ENCODE assay signal across 29 mouse cellular contexts in the genomic region with DNA sequence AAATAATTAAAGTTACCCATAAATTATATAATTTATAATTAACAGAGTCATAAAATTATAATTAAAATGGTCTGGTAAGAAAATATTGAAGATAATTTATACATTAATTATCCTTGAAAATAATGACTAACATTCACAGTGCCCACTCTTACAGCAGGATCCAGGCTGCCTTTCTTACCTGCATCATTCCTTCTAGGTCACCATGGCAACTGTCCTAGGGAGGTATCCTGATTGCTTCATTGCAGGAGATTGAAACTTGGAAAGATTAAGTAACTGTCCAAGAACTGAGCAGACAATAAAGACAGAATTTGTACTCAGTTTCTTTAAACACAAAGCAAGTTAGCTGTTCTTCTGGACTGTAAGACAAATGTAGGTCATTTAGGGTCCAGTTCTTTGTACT.
DNase-seq lines count a peak whose midpoint lies in the region; ATAC-seq and TF ChIP-seq lines count a peak whose summit lies in the region.
"Had no signal": no experiment of that assay in that cellular context is flagged by ENCODE, and none has a peak within 500 bp of the region (broad histone marks: within the 10 kb centered on the region; RNA-seq: fewer than 3 reads in every experiment).

No protein-coding gene starts in this region.

- H3K27me3 ChIP-seq in midbrain, embryonic 14.5 days (ENCODE audit: control insufficient read depth, insufficient read depth, low read length): no peaks in the 10 kb centered on the region
- H3K27me3 ChIP-seq in midbrain, embryonic 11.5 days (ENCODE audit: control insufficient read depth, insufficient read depth, low read length): no peaks in the 10 kb centered on the region
- no peaks in the 10 kb centered on the region for H3K27me3 ChIP-seq in midbrain, postnatal 0 days (ENCODE audit: insufficient read depth, low read length)
- H3K27me3 ChIP-seq: CH12.LX; embryonic facial prominence, embryonic 12.5 days; embryonic facial prominence, embryonic 15.5 days; forebrain, embryonic 12.5 days; heart, embryonic 12.5 days; heart, embryonic 15.5 days; hindbrain, embryonic 12.5 days; Patski had no signal

- ATAC-seq in midbrain, embryonic 14.5 days (ENCODE audit: low FRiP score, low TSS enrichment): no peak
- no peak for ATAC-seq in midbrain, embryonic 11.5 days (ENCODE audit: low FRiP score)
- ATAC-seq in midbrain, postnatal 0 days (ENCODE audit: low FRiP score): no peak
- ATAC-seq in megakaryocyte, adult 5-6 weeks (ENCODE audit: poor library complexity, severe bottlenecking): no peak
- ATAC-seq: forebrain, embryonic 16.5 days; Patski had no signal

- intact Hi-C loops in heart, postnatal 10 days (cut with DNase I): no loop called here

- no peak for TF ChIP-seq CTCF in brain, embryonic 14.5 days (IDR thresholded peaks at IDR 0.05; ENCODE audit: borderline replicate concordance, extremely low read depth, insufficient read depth, insufficient read length)
- TF ChIP-seq CTCF in midbrain, postnatal 0 days (IDR thresholded peaks at IDR 0.05): no peak

- no peaks in the 10 kb centered on the region for H3K4me1 ChIP-seq in midbrain, embryonic 14.5 days (ENCODE audit: control insufficient read depth, insufficient read depth, low read length)
- H3K4me1 ChIP-seq in midbrain, embryonic 11.5 days (ENCODE audit: control insufficient read depth, insufficient read depth, low read length): no peaks in the 10 kb centered on the region
- H3K4me1 ChIP-seq in midbrain, postnatal 0 days (ENCODE audit: insufficient read depth, low read length): no peaks in the 10 kb centered on the region
- H3K4me1 ChIP-seq: embryonic facial prominence, embryonic 12.5 days; embryonic facial prominence, embryonic 15.5 days; forebrain, embryonic 12.5 days; heart, embryonic 12.5 days; heart, embryonic 15.5 days; hindbrain, embryonic 12.5 days had no signal

- H3K27ac ChIP-seq in midbrain, embryonic 14.5 days (replicated peaks; ENCODE audit: low read depth, low read length): no peak overlapping the region
- H3K27ac ChIP-seq in midbrain, embryonic 11.5 days (ENCODE audit: low read depth, low read length): no peak overlapping the region
- no peak overlapping the region for H3K27ac ChIP-seq in midbrain, postnatal 0 days (ENCODE audit: low read depth, low read length)
- H3K27ac ChIP-seq: embryonic facial prominence, embryonic 12.5 days; embryonic facial prominence, embryonic 15.5 days; forebrain, embryonic 12.5 days; heart, embryonic 15.5 days; hindbrain, embryonic 12.5 days had no signal

- no peak overlapping the region for H3K9ac ChIP-seq in midbrain, embryonic 14.5 days (replicated peaks; ENCODE audit: low read length)
- H3K9ac ChIP-seq in midbrain, embryonic 11.5 days (ENCODE audit: low read length): no peak overlapping the region
- no peak overlapping the region for H3K9ac ChIP-seq in midbrain, postnatal 0 days (replicated peaks; ENCODE audit: low read length, poor library complexity, severe bottlenecking)
- H3K9ac ChIP-seq: embryonic facial prominence, embryonic 12.5 days; embryonic facial prominence, embryonic 15.5 days; forebrain, embryonic 12.5 days; heart, embryonic 12.5 days; heart, embryonic 15.5 days; hindbrain, embryonic 12.5 days had no signal

- H3K36me3 ChIP-seq in midbrain, embryonic 14.5 days (ENCODE audit: control insufficient read depth, insufficient read depth, low read length): no peaks in the 10 kb centered on the region
- no peaks in the 10 kb centered on the region for H3K36me3 ChIP-seq in midbrain, embryonic 11.5 days (ENCODE audit: control insufficient read depth, insufficient read depth, low read length)
- H3K36me3 ChIP-seq in midbrain, postnatal 0 days (ENCODE audit: insufficient read depth, low read length): no peaks in the 10 kb centered on the region
- H3K36me3 ChIP-seq: embryonic facial prominence, embryonic 12.5 days; embryonic facial prominence, embryonic 15.5 days; forebrain, embryonic 12.5 days; G1E; heart, embryonic 12.5 days; heart, embryonic 15.5 days; hindbrain, embryonic 12.5 days had no signal

- H3K4me3 ChIP-seq in midbrain, embryonic 14.5 days (replicated peaks; ENCODE audit: low read depth, low read length): no peak overlapping the region
- no peak overlapping the region for H3K4me3 ChIP-seq in midbrain, embryonic 11.5 days (ENCODE audit: low read depth, low read length)
- H3K4me3 ChIP-seq in midbrain, postnatal 0 days (ENCODE audit: low read depth, low read length): no peak overlapping the region
- H3K4me3 ChIP-seq: embryonic facial prominence, embryonic 12.5 days; embryonic facial prominence, embryonic 15.5 days; forebrain, embryonic 12.5 days; heart, embryonic 12.5 days; heart, embryonic 15.5 days; hindbrain, embryonic 12.5 days had no signal

- DNase-seq in heart, adult 11 months: peak; percentile 14
- DNase-seq in heart, postnatal 10 days: no peak
- peak; percentile 66 for DNase-seq in midbrain, embryonic 14.5 days
- DNase-seq in midbrain, embryonic 11.5 days (ENCODE audit: low spot score, missing footprints): no peak
- peak; percentile 48 for DNase-seq in brain, embryonic 14.5 days (ENCODE audit: low read depth)
- peak; percentile 41 for DNase-seq in midbrain, postnatal 0 days (ENCODE audit: low spot score)
- DNase-seq: adrenal gland, postnatal 10 days; adrenal gland, postnatal 36 days; B cell, adult 2 months; cerebellum, adult 11 months; cerebellum, adult 2 months; cerebellum, adult 9-11 months; cerebellum, postnatal 25 days; gastrocnemius, postnatal 10 days; gastrocnemius, postnatal 36 days; heart, adult 18-20 months; heart, postnatal 14 days; heart, postnatal 4 days had no signal

- no peak overlapping the region for H3K4me2 ChIP-seq in midbrain, embryonic 14.5 days (ENCODE audit: low read length)
- no peak overlapping the region for H3K4me2 ChIP-seq in midbrain, embryonic 11.5 days
- H3K4me2 ChIP-seq in midbrain, postnatal 0 days (ENCODE audit: low read depth, low read length, poor library complexity, severe bottlenecking): no peak overlapping the region
- H3K4me2 ChIP-seq: embryonic facial prominence, embryonic 12.5 days; embryonic facial prominence, embryonic 15.5 days; forebrain, embryonic 12.5 days; heart, embryonic 12.5 days; heart, embryonic 15.5 days; hindbrain, embryonic 12.5 days had no signal

- TF ChIP-seq POLR2A in brain, embryonic 14.5 days (IDR thresholded peaks at IDR 0.05; ENCODE audit: borderline replicate concordance, extremely low read depth, insufficient read depth, insufficient read length, poor library complexity, severe bottlenecking): no peak

- no peaks in the 10 kb centered on the region for H3K9me3 ChIP-seq in midbrain, embryonic 14.5 days (ENCODE audit: control insufficient read depth, low read length)
- H3K9me3 ChIP-seq in midbrain, embryonic 11.5 days (ENCODE audit: control insufficient read depth, low read length): no peaks in the 10 kb centered on the region
- H3K9me3 ChIP-seq in midbrain, postnatal 0 days (ENCODE audit: low read length): no peaks in the 10 kb centered on the region
- H3K9me3 ChIP-seq: embryonic facial prominence, embryonic 12.5 days; embryonic facial prominence, embryonic 15.5 days; forebrain, embryonic 12.5 days; heart, embryonic 12.5 days; heart, embryonic 15.5 days; hindbrain, embryonic 12.5 days had no signal

Comparison
In these comparisons a context has a peak if more than half of its experiments do, and no peak if none do; other contexts are left out.
1. DNase-seq: peak in heart, adult 11 months (single experiment), midbrain, embryonic 14.5 days (single experiment), brain, embryonic 14.5 days (single experiment) and midbrain, postnatal 0 days (single experiment); none in heart, postnatal 10 days (0 of 2) and midbrain, embryonic 11.5 days (single experiment).